Mouse (Mus musculus): ENCODE data around the gene Gga2.

The Gga2 gene

GRCm38 (mm10) chr7:122020667-122021354, at the start of gene Gga2:
Gga2 (minus strand) TSS chr7:122021222.
- DNase-seq (ENCODE audit: low read depth, low spot score): peak; percentile 74

DNA sequence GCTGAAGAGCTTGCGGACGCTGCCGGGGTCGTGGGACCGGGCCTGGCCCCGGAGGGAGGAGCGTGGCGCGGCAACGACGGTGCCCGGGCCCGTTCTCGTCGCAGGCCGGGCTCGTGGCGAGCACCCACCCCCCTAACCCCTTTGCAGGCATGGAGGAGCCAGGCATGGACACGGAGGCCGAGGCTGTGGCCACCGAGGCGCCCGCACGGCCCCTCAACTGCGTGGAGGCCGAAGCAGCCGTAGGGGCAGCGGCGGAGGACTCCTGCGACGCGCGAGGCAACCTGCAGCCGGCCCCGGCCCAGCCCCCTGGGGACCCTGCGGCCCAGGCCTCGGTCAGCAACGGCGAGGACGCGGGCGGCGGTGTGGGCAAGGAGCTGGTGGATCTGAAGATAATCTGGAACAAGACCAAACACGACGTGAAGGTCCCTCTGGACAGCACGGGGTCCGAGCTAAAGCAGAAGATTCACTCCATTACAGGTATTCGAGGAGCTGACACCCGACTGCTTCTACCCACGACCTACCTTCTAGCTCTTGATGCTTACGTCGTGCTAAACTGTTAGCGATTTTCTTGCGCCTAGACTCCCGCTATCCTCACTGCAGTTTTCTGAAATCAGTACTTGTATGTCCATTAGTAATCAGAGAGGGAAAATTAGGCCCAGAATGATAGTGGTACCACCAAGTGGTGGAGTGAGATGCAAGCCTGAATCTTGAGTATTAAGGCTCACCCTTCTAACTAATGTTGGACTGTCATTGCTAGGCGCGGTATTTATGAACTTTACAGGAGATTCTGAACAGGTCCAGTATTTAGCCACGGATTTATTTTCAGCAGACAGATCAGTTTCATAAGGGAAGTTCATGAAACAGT, 46.7 kb upstream of the Gga2 start:
- DNase-seq (ENCODE audit: low read depth, low spot score): no peak

- DNase-seq (ENCODE audit: low read depth, low spot score): peak; percentile 93
These were observed 46.0 kb upstream of the Gga2 start, which contains the start of the genes Ubfd1 and Ears2 for GRCm38 (mm10) chr7:122066945-122067516. Ubfd1 (plus strand) TSS chr7:122067175. Ears2 (minus strand) TSS chr7:122067263.

DNA sequence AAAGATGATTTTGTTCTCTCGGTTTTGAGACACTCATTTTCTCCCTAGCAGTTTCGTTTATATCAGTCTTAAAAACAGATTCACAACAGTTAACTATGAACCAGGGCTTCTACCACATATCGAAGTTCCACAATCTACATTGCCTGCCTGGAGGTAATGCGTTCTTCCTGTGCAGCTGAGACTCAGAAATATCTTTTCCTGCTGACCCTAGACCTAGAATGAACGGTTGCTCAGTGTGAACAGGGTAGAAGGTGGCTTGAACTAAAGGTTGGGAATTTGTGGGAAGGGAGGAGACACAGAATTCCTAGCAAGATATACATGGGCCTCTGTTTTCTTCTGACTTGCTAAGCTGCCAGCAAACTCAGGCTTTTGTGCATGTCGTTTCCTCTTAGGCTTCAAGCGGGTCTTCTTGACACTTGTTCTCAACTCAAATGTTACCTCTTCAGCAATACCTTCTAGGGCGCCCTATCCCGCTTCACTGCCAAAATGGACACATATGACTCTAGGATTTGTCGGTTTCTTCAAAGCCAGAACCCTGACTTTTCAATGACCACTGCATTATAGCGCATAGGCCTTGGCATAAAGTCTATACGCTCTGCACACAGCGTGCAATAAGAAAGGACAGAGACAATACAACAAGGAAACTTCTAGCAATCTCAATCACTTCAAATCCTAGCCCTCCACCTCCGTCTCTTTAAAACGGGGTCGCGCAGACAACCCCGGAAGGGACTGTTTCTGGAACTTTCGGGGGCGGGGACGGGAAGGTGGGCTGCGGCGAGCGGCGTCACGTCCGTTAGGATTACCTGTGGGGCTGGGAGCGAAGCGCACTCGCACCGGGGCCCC, 45.3 kb upstream of the Gga2 start:
- DNase-seq (ENCODE audit: low read depth, low spot score): no peak

DNA sequence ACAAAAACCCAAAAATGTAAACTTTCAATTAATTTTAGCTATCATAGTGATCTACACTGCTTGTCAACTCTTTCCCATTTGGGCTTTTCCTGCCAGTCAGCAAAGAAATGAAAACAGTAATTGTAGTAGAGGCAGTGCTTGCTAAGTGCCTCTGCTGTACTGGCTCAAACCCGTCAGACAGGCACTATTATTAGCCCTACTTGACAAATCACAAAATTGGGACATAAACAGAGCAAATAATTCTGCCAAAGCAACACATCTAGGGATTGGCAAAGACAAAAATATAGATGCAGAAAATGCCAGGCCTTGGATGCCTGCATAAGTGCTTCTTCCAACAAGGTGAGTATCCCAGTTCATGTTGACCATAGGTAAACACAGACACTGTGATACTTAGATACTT, 44.6 kb upstream of the Gga2 start:
- no peak for DNase-seq (ENCODE audit: low read depth, low spot score)

DNA sequence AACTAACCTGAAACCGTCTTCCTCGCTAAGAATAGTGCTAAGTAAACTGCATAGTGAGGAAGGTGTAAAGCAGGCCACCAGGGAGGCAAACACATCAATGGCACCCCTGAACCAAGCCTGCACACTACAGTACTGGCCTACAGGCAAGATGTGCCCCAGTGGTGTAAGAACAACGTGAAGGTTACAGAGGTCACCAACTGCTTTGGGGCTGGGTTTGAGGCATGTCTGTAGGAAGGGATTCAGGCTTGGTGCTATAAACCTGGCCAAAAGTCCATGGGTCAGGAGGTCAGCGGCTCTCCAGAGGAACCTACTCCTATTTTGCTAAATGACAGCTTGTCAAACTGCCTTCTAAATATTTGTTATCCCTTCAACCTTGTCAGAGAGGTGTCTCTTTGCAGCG, 35.6 kb upstream of the Gga2 start:
- DNase-seq (ENCODE audit: low read depth, low spot score): no peak

- DNase-seq (ENCODE audit: low read depth, low spot score): no peak
These were observed 29.8 kb upstream of the Gga2 start for GRCm38 (mm10) chr7:122050834-122051233.

- DNase-seq (ENCODE audit: low read depth, low spot score): no peak
These were observed 27.2 kb upstream of the Gga2 start for GRCm38 (mm10) chr7:122048191-122048590.

DNA sequence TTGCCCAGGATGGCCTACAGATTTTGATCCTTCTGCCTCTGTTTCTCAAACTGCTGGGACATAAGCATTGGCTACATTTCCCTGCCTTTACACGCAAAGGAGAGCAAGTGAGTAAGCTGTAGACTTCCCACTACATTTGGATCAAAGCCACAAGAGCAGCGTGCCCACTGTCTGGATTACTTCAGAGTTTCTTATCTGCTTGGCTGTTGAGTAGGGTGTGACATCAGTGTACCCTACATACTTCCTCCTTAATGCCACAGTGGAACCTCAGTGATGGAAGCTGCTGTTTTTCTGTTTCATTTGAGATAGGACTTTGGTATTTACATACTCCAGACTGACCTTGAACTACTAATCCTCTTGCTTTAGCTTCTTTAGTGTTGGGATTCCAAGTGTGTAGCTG, 25.8 kb upstream of the Gga2 start:
- DNase-seq (ENCODE audit: low read depth, low spot score): no peak

- no peak for DNase-seq (ENCODE audit: low read depth, low spot score)
These were observed 24.7 kb upstream of the Gga2 start for GRCm38 (mm10) chr7:122045711-122046110.

GRCm38 (mm10) chr7:122045181-122045634, 24.2 kb upstream of the Gga2 start:
- DNase-seq (ENCODE audit: low read depth, low spot score): no peak

- DNase-seq (ENCODE audit: low read depth, low spot score): no peak
These were observed 23.1 kb upstream of the Gga2 start for GRCm38 (mm10) chr7:122044106-122044505.

DNA sequence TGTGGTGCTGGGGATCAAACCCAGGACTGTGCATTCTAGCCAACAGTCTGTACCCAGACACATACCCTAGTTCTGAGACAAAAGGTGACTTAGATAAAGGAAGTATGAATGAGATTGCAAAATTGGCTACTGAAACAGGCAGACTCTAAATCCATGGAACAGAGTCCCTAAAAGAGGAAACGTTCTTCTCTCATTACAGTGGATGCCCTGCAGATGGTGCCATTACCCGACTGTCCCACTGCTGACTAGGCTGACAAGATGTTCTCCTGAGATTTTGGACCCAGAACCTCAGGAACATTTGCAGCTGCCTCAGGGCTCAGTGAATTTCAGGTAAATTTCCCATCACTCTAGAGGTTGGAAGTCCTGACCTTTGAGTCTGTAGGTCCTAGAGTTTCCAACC, 13.3 kb upstream of the Gga2 start:
- no peak for DNase-seq (ENCODE audit: low read depth, low spot score)

- DNase-seq (ENCODE audit: low read depth, low spot score): no peak
These were observed 12.3 kb upstream of the Gga2 start for GRCm38 (mm10) chr7:122033371-122033770.

- no peak for DNase-seq (ENCODE audit: low read depth, low spot score)
These were observed 1.1 kb upstream of the Gga2 start for GRCm38 (mm10) chr7:122022131-122022530.

DNA sequence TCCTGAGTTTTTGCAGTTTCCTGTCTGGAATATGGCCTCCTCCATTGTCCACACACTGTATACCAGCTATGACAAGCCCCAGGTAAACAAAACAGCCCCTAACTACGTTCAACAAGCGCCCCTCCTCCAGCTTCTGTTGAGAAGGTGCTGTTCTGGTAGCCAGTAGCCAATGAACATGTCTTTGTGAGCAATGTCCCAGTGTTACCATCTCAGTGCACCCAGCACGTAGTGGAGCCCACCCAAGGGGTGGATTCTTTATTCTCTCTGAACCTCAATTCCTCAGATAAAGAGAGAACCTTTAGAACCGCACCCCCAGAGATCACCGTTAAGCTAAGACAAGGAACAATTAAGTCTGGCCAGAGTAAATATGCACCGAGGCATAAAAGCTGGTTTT, 752 bp downstream of the Gga2 start:
- DNase-seq (ENCODE audit: low read depth, low spot score): no peak

GRCm38 (mm10) chr7:122018978-122019377, 2.0 kb downstream of the Gga2 start:
- no peak for DNase-seq (ENCODE audit: low read depth, low spot score)

GRCm38 (mm10) chr7:122018247-122018646, 2.8 kb downstream of the Gga2 start:
- DNase-seq (ENCODE audit: low read depth, low spot score): no peak

GRCm38 (mm10) chr7:122015734-122016133, 5.3 kb downstream of the Gga2 start:
- no peak for DNase-seq (ENCODE audit: low read depth, low spot score)

- DNase-seq (ENCODE audit: low read depth, low spot score): no peak
These were observed 5.9 kb downstream of the Gga2 start for GRCm38 (mm10) chr7:122015105-122015504.

DNA sequence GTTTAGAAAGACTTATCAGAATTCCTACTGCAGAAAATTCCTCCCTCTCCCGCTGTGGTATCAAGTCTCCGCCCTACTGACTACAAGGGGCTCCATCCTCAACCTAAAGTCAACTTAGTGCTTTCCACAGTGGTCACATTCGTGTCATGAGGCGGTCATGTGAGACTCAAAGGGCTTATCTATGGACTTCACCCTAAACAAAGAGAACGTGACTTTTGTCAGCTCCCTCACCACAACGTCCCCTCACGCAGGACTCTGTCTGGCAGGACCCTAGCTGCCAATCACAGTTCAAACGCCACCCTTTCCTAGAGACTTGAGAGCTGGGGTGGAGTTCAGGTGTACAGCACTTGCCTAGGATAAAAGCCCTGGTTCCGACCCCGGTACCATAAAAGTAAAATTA, 8.1 kb downstream of the Gga2 start:
- no peak for DNase-seq (ENCODE audit: low read depth, low spot score)

DNA sequence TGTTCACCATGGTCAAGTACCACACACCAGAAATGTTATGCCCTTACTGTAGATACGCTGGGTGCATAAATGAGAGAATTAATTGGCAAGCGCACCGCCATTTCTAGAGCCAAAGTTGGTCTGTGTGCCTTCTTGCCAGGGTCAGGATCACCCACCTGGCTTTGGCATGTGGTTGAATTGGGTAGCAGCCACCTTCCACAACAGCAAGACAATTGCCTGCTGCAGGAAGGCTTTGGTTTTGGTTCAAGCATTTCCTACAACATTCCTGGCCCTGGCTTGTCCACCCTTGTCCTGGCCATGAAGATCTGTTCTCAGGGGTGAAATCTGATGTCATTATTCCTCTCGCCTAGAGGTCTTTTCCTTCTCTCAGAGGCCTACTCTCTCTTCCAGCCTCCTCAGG, 8.7 kb downstream of the Gga2 start:
- DNase-seq (ENCODE audit: low read depth, low spot score): no peak

Data from WW6 (cell line).